Mouse (Mus musculus): ENCODE data around the gene Cir1. TPM values are rescaled to one million over a fixed set of nuclear protein-coding genes. Genes with fewer than 3 reads are reported as not detected.

Gene Cir1
- total RNA-seq, 2 experiments from 2014 or later, result 16.0 to 21.7 TPM

DNA sequence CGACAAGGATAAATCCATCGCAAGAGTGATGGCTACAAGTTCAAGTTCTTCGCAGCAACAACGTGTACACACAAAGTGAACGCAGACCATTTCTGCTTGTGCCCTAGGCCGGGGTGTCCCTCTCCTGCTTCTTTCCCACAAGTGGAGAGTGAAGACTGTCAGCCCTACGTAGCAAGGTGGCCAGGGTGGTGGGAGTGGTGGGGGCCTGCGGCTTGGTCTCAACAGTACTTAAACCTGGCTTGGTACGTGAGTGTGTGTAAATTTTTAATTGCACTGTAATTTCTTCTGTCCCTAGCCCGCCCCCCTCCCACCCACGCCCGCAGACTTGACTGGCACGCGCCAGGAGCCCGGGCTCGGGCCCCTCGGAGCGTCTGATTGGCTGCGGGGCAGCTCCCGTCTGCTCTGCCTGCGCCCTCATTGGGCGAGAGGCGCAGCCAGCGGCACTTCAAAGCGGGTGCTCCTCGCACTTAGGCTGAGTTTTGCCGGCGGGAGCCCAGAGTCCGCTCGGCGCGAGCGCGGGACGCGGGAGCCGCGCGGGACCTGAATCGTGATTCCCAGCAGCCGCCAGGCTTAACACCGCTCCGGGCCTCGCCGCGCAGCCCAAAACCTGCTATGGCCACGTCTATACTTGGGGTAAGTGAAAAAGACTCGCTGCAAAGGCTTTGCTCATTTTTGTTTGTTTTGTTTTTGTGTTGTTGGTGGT, 40.9 kb downstream of the Cir1 start, which contains the start of gene Sp9:
Gene Sp9 (plus strand): TSS at position 467 of the 703 bp plus-strand sequence.
- DNase-seq, result no peak

- no peak for DNase-seq
Observed at GRCm38 (mm10) chr2:73270593-73271458, 41.7 kb downstream of the Cir1 start.

GRCm38 (mm10) chr2:73270071-73270592, 42.4 kb downstream of the Cir1 start:
- no peak for DNase-seq

- DNase-seq, result no peak
Observed at GRCm38 (mm10) chr2:73269666-73270065, 42.8 kb downstream of the Cir1 start.

DNA sequence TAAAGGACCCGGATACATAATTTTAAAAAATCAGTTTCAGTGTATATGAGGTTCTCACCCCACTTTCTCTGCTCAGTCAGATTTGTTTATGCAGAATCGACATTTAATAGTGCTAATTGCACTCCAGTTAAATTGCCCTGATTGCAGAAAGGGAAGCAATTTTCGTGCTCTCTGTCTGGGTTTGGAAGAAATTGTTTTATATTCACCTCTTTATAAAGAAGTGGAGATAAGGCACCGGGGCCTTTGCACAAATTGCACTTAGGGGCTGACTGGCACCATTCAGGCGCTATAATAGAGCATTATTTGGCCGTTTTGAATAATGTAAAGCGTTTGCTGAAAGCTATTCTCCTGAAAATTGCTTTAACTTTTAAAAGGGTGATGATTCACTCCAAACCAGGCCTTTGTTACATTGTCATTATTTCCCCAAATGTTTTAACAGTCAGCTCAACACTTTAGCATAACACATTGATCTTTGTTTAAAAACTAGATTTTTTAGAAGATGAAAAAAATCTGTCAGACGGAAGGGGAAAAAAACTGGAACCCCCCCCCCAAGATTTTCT, 43.6 kb downstream of the Cir1 start:
- no peak for DNase-seq

GRCm38 (mm10) chr2:73268281-73268680, 44.2 kb downstream of the Cir1 start:
- DNase-seq, result no peak

GRCm38 (mm10) chr2:73267818-73268217, 44.7 kb downstream of the Cir1 start:
- no peak for DNase-seq

DNA sequence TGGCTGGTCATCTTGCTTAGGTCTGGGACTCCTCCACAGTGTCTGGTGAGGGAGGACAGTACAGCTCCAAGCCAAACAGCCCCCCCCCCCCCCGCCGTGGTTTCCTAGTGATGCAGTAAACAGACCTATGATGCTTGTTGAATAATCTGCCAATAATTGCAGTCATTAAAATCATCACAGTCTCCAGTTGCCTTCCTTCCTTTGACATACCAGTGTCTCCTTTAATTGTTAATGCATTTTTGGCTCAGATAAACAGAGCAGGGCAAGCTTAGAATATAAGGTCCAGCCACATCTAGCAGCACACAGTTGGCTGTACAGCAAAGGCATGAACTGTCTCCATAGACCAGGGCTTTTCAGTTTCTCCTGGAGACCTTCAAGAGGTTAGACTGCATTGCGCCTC, 45.3 kb downstream of the Cir1 start:
- DNase-seq, result no peak

DNA sequence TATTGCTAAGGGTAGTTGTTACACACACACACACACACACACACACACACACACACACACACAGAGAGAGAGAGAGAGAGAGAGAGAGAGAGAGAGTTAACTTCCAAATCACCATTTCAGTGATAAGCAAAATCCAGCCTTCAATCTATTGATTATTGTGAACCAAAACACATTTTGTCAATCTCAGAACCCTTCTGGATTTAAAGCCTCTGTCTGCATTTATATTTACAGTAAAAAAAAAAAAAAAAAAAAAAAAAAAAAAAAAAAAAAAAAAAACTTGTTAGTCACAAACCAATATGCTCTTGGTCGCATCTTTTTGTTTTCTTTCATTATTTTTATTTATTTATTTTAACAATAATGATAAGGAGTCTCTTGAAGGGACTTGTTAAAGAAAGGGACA, 45.9 kb downstream of the Cir1 start:
- no peak for DNase-seq

GRCm38 (mm10) chr2:73266011-73266410, 46.5 kb downstream of the Cir1 start:
- DNase-seq, result no peak

DNA sequence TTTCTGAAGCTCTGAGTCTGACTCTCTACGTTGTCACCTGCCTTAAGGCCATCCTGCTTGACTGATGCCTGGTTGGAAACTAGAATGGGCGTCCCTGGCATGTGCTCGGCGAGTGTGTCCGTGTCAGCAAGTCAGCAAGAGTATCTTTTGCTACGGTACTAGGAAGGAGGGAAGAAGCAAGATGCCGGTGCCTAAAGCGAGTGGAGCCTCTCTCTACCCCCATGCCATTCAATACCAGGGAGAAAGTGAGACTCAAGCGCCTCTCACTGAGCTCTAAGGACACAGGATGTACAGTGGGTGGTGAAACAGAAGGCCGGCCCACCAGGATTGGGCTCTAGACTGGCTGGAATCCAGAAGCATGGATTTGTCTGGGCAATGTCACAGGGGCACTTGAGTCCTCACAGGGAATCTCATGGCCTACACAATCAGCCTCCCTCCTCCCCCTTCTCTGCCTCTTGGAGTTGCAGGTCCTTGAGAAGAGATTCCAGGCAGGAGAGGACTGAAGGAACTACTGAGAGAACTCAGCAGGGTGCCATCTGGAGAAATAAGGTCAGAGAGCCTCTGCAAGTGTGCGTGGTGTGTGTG, 47.8 kb downstream of the Cir1 start:
- no peak for DNase-seq

DNA sequence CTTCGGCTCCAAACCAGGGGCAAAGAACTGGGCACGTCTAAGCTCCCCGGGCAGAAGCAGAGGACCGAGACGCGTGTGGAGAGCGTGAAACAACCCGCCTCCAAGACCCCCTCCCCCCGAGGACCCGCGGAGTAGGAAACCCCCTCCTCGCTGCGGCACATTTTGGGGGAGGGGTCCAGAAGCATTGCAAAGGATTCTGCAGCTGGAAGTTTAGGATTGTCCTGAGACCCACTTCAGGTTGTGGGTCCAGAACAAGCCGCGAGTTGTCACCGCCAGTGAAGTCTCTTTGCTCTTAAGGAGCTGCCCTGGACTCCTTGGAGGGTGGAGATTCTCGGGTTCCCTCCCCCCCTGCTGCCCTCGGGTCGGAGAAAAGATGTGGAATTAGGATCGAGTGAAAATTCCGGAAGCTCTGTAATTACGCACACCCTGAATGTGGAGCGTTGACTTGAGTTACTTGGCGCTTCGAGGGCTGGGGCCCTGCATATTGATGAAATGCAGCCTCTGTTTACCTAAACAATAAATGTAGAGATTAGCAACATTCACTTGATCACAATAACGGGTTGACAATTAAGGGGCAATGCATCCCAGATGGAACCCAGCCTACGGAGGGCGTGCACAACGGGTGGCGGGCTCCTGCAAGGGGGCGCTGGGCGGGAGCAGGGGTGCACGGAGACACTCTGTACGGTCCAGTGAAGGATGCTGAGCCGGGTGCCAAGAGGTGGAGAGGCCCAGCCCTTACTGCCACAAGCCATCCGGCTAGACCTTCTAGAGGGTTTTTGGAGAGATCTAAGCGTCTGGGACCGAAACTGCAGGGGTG, 48.5 kb downstream of the Cir1 start:
- DNase-seq, result no peak

DNA sequence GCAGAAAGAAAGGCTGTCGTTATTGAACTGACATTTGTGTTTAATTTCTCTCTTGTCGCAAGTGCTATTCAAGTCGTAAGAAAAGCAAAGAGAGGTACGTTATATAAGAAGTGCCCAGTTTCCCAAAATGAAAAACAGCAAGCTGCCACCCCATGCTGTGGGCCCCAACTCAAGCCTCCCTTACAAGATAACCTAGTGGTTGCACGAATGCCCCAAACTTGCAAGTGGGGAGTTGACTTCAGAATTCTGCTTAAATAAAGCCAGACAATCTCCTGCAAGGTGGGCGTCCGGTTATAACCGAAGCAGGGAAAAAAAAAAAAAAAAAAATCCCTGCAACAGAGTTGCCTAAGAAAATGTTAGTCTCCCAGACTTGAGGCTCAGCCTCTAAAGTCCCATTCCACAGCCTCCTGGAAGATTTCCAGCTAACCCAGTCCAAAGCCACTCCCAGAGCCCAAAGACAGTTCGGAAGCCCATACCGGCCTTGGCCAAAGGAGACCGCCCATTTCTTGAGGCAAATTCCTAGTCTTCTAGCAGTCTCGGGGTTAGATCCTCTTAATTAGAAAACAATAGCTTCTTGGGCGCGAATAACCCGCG, 49.2 kb downstream of the Cir1 start:
- no peak for DNase-seq

- no peak for DNase-seq
Observed at GRCm38 (mm10) chr2:73248701-73249100, 63.8 kb downstream of the Cir1 start.

GRCm38 (mm10) chr2:73241299-73241698, 71.2 kb downstream of the Cir1 start:
- no peak for DNase-seq

Other genes starting within 250 kb of the Cir1 start
- 10 to 100 TPM; 54.7 to 55.2 TPM for gene Ola1, start 93.8 kb downstream of the Cir1 start, total RNA-seq (2021)
- gene Sp9, start 40.8 kb downstream of the Cir1 start, total RNA-seq (2021), result not detected
- 10 to 100 TPM; 19.8 to 21.9 TPM for gene Scrn3, start 100 bp downstream of the Cir1 start, total RNA-seq (2021)
- gene Gpr155, start 73.9 kb upstream of the Cir1 start, total RNA-seq (2021), result 1 to 10 TPM; 6.7 to 9.8 TPM
- 10 to 100 TPM; 21.1 to 21.3 TPM for gene Wipf1, start 217.0 kb upstream of the Cir1 start, total RNA-seq (2021)